Mouse (Mus musculus): ENCODE data around the gene Uts2.
A peak's percentile ranks its signal among the peaks of the same experiment; 100 is the strongest.

Gene Uts2

DNA sequence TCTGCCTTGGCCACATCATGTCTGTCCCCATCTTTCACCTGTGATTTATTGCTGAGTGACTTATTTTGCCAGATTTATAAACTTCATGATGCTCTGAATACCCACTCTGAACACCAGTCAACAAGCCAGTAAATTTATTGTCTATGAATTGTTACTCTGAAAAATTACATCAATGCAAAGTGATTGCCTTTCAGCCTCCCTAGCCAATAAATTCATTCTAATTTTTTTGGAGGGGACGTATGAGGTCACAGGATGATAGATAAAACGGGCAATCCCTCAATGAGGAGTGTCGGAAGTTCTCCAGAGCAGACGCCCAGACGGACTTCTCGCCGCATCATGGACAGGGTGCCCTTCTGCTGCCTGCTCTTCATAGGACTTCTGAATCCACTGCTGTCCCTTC is at the start of gene Uts2:
Uts2 (plus strand) TSS at position 301 of the 400 bp plus-strand sequence.
- no peak for DNase-seq (ENCODE audit: low spot score)

DNA sequence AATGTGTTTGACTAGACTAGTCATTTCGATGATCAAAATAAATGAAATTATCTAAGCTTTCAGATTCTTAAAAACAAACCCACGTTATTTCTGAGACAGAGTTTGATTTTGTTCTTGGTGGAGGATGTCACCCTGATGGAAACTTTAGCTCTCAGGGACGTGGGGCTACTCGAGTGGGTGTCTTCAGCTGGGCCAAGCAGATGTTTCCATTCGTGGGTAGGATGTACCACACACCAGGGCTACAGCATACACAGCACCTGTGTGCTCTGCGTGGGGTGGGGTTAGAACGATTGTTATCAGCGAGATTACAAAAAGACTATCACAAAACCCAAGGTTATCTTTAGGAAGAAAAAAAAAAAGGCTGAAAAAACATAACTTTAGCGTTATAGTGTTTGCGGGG is 45.9 kb upstream of the Uts2 start:
- no peak for DNase-seq (ENCODE audit: low spot score)

DNA sequence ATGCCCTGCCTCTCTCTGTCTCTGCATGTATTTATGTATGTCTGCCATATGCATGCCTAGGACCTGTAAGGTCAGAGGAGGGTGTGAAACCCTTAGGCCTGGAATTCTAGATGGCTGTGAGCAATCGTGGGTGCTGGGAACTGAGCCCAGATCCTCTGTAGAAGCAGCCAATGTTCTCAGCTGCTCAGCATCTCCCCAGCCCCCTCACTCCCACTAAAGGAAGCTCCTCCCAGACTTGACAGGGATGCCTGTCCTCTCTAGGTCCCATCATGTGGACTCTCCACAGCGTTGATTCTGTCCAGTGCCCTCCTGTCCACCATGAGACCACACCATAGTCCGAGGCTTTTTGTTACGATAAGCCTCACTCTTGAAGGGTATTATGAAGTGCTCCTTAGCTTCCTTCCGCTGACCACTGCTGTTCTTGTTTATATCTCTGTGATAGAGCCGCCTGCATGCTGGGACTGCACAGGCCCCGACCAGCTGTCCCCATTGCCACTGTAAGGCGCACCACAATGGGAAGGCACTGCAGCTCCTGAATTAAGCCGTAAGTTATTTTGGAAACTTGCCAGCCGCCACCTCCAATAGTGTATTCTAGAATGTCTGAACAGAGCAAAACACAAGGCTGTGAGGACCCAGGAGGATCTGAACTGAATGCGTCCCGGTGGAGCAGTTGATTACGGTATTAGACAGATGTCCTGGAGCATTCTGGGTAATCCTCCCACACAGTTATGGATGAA is 40.4 kb upstream of the Uts2 start:
- no peak for DNase-seq (ENCODE audit: low spot score)

DNA sequence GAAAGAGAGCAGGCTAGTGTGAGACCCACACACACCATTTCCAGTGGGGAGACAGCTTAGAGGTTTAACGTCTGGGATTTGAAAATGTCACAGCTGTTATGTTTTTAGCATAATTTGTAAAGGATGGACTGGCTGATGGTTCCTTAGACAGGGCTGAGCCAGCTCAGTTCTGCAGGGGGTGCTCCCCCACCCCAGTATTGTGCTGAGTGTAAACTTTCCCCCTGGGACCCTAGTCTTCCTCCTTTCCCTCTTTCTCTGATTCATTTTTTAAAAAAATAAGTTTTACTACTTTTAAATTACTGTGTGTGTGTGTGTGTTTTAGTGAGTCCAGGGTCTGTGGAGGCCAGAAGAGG is 39.8 kb upstream of the Uts2 start:
- DNase-seq (ENCODE audit: low spot score): no peak

DNA sequence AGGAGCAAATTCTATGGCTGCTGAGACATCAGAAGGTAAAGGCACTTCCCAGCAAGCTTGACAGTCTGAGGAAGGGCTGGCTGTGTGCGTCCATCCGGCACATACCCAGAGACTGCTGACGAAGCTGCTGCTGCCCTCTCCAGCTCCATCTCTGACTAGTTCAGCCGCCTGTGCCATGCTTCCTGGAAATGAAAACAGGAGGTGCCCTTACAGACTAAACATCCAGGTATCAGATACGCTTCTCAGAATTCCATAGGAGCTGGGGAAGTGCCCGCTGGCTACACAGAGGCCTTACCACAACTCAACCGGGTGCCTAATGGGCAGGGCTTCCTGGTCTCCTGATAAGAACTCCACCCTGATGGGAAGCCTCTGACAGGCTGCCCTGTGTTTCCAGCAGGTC is 38.4 kb upstream of the Uts2 start:
- DNase-seq (ENCODE audit: low spot score): no peak

DNA sequence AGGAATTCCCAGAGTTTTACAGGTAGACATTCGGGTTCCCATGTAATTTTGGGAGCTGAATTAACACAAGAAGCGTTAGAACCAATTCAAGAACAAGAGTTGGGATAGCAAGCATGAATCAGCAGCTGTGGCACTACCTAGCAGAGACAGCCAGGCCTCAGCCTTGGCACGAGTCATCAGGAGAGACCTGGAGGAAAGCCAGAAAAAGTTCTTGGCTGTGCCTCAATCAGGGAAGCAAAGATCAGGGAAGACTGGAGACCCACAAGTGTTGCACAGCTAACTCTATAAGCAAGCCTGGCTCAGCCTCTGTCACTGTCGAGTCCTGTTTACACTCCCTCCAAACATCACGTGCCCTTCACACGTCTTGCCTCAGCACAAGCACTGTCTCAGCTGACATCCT is 34.7 kb upstream of the Uts2 start:
- DNase-seq (ENCODE audit: low spot score): no peak

DNA sequence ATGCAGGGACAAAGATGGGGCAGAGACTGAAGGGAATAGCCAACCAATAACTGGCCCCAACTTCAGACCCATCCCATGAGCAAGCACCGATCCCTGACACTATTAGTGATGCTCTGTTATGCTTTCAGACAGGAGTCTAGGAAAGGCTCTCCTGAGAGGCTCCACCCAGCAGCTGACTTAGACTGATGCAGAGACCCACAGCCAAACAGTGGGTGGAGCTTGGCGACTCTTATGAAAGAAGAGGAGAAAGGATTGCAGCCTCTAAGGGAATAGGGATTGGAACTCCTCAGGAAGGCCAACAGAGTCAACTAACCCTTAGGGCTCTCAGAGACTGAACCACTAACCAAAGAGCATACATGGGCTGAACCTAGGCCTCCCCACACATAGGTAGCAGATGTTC is 33.2 kb upstream of the Uts2 start:
- DNase-seq (ENCODE audit: low spot score): no peak

DNA sequence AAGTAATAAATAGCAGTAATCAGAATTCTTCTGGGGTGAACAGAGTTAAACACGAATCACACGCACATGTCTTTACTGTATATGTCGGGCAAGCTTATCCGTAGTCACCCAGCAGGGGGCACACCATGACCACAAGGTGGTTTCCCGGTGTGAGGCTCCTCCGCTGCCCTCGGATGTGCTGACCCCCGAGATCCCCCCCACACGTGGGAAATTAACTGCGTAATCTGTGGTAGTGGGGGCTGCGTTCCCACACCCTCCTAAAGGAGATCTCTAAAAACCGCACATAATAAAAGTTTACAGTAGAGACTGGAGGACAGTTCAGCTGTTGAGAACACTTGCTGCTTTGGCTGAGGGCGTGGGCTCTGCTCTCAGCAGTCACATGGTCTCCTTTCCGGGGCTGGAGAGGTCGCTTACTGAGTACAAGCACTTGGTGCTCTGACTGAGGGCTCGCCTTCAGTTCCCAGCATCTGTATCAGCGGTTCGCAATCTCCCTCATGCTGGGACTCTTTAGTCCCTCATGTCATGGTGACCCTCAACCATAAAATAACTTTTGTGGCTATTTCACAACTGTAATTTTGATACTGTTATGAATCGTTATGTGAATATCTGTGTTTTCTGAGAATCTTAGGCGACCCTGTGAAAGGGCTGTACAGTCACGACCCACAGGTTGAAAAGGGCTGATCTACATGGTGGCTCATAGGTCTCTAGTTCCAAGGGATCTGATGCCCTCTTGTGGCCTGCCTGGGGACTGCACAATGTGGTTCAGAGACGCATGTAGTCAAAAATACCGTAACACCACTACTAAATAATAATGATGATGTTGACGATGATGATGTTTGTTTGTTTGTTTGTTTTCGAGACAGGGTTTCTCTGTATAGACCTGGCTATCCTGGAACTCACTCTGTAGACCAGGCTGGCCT is 32.0 kb upstream of the Uts2 start:
- DNase-seq (ENCODE audit: low spot score): peak; percentile 59

DNA sequence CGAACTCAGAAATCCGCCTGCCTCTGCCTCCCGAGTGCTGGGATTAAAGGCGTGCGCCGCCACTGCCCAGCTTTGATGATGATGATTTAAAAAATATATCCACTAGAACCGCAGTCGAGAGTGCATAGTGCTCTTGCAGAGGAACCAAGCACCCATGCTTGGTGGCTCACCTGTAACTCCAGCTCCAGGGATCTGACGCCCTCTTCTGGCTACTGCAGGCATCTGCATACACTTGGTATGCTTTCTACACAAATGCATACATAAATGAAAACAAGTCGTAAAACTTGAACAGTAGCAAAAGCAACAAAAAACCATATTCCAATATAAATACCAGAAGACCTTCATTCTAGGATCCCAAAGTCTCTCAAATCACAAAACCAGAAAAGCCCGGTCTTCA is 31.3 kb upstream of the Uts2 start:
- no peak for DNase-seq (ENCODE audit: low spot score)

DNA sequence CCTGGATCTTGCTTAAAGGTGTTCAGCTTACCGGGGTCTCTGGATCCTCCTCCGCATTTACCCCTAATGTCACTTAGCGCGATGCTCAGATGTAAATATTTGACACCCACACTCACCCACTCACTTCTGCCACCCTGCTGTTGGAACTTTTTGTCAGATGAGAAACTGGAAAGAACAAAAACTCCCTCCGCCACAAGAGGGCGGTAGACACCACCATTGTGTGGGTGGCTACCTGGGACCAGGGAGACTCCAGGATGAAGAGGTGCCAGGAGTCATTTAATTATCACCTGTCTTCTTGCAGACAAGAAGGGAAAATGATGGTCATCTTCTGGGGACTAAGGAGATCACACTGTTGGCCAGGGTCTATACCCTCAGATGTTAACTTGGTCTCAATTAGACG is 30.3 kb upstream of the Uts2 start:
- peak; percentile 23 for DNase-seq (ENCODE audit: low spot score)

DNA sequence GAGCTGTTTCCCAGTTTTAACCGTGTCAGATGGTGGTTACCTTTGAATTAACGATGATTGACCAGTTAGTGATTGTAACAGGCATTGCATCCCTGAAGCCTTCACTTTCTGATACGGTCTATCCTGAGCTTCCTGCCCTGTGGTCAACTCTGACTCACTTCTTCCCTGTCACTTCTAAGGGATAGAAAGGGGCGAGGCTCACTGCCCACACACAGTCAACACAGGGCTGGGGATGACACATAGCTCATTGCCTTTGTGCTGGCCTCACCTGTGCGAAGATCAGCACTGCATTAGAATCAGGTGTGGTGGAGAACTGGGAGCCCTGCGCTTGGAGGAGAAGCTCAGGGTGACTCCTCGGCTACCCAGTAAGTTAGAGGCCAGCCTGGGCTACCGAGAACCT is 27.9 kb upstream of the Uts2 start:
- DNase-seq (ENCODE audit: low spot score): no peak

DNA sequence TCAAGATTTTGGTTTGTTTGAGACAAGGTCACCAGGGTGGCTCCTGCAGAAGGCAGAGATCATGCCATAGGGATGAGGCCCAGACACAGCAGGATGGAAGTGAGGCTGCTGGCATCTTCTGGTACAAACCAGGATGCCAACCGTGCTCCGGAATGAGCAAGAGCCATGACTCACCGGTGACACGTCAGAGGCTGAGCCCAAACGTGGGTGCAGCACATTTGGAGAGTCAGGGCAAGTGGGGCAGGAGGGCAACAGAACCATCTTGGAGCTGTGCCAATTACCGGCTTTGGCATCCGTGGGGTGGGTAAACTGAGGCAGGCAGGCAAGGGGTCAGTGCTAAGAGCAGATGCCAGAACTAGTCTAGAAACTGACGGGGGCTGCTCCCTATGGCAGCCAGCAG is 23.6 kb upstream of the Uts2 start:
- DNase-seq (ENCODE audit: low spot score): no peak

DNA sequence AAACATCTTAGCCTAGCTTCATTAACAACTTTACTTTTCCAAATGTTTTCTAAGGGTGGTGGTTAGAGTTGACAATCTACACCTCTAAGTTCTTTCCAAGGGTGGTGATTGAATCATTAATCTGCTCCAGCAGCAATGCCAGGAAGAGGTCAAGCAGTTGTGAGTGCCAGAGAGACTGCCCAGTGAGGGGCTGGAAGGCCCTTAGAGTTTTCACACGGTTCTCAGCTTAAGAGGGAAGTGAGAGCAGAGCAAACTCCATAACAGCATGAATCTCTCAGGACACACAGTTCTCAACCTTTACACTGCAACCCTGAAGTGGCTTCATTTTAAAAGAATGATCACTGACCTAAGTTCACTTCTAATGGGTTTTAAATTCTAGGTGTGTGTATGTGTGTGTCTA is 21.8 kb upstream of the Uts2 start:
- DNase-seq (ENCODE audit: low spot score): no peak

DNA sequence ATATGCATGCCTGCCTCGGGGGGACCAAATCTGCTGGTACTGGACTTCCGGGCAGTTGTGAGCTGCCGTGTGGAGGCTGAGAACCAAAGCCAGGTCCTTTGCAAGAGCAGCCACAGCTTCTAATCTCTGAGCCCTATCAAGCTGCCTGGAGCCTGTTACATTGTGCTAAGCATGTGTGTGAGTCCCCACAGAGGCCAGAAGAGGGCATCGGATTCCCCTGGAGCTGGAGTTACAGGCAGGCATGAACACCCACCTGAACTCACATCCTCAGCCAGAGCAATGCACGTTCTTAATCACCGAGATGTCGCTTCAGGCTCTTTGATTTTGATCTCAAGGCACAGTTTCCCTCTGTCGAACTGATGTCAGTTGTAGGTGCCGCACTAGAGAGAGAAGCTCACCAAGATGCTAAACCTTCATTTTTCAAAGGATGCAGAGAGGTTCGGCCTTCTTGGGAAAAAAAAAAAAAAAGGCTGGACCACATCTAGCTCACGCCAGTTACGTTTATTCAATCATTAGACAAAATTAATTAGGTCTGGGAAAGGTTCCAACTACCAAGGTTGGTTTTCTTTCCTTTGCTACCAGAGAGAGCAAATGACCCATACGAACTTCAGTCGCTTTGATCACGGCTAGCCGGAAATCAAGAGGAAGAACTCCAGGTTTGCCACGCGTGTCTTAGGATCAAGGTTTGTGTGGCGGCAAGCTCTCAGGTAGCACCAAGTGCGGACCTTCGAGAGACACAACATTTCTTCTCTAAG is 18.6 kb upstream of the Uts2 start:
- no peak for DNase-seq (ENCODE audit: low spot score)

DNA sequence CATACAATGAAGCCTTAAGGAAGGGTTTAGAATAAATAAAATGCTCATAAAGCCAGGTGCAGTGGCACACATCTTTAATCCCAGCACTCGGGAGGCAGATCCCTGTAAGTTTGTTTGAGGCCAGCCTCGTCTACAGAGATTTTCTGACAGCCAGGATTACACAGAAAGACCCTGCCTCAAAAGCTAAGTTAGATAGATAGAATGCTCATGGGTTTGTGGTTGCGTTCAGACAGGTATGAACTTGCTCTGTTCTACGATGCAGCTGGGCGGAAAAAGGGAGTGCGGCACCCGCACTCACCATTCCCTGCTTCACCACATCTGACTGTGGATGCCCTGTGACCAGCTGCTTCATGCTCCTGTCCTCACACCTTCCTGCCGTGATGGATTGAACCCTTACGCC is 17.4 kb upstream of the Uts2 start:
- no peak for DNase-seq (ENCODE audit: low spot score)

DNA sequence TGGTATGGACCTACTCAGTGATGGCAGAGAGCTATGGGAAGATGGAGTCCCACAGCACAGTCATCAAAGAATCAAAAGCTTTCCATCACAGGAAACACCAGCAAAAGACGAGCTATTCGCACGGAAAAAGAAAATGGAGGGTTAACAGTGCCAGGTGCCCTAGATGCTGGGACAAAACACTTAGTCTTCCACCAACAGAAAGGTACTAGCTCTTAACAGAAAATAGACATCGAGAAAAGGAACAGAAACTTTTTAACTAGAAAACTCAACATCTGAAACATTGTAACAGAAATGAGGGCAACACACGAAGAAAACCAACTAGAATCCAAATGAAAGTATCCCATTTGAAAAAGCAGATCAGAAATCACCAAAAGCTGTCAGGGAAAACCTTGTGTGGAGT is 16.7 kb upstream of the Uts2 start:
- DNase-seq (ENCODE audit: low spot score): no peak

DNA sequence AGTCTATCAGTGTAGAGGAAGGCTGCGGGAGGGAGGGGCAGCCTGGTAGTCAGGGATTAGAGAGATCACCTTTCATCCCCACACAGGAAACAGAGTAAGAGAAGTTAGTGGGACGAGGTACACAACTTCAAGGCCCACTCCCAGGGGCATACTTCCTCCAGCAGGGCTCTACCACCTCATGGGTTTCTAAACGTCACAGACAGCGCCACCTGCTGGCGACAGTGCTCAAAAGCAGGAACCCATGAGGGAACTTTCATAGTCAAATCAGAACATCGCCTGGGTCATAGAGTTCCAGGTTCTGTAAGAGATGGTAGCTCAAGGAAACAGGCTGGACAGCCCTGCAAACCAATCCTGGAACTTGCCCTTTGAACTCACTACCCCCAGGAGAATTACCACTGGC is 6.7 kb upstream of the Uts2 start:
- no peak for DNase-seq (ENCODE audit: low spot score)

DNA sequence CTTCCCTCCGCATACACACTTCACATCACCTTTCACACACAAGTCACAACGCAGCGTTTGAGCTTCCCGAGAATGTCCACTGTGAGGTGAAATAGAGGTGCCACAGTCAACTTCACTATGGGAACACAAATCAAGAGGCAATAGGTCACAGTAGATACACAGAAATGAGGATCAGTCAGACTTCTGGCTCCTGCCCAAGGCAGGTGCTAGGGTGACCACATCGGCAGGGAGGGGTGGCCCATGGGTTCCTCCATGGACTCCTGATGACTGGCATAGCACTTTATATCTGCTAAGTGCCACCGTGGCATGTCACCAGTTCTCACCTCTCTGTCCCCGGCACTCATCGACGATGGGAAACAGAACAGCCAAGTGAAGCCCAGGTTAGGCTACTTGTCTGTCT is 1.7 kb downstream of the Uts2 start:
- no peak for DNase-seq (ENCODE audit: low spot score)

DNA sequence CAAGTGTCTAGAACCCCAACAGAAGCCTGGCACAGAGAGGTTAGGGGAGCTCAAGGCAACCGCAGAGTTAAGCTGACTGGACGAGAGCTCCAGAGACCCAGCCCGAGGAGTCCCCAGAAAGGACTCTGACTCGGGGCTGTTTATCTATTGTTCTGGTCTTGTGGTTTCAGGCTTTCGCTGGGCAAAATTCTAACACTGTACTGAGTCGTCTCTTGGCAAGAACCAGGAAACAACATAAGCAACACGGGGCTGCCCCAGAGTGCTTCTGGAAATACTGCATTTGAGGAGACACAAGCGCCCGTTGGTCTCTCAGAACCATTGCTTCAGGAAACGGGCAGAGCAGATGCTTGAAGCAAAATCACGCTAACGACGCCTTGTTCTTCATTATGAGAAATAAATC is 4.5 kb downstream of the Uts2 start:
- no peak for DNase-seq (ENCODE audit: low spot score)

DNA sequence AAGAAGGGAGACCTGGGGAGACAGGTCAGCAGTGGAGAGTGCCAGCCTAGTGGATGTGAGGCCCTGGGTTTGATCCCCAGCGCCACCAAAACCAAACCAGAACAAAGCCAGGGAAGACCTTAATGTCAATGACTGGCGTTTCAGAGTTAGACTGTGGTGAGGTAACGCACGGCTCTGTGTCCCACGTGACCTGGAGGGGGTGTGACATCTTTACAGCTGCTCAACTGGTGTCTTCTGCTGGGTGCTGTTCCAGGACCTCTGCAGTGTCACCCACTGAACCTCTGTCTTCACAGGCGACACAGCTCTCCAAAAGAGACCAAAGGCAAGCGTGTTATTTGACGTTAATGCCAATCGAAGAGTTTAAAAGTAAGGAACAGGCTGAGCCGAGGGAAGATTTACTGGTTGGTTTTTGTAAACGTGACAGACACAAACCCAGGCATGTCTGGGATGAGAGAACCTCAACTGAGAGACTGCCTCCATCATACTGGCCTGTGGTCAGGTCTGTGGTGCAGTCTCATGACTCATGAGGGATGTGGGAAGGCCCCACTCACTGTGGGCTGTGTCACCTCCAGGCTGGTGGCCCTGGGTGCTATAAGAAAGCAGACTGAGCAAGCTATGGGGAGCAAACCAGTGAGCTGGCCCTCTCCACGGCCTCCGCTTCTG is 8.9 kb downstream of the Uts2 start:
- no peak for DNase-seq (ENCODE audit: low spot score)

DNA sequence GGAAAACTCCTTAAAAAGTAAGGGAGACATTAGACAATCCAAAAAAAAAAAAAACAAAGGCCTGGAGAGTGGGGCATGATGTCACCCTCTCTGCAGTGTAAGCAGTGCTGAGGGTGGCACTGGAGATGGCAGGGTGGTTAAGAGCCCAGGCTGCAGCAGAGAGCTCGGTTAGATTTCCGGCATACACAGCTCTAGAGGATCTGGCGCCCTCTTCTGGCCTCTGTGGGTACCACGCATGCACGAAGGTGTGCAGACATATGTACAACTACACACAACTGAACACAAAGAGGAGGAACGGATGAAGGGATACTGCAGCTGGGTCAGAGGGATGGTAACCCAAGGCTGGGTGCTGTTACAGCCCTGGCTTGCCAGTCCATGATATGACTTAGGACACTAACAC is 10.0 kb downstream of the Uts2 start:
- DNase-seq (ENCODE audit: low spot score): no peak

DNA sequence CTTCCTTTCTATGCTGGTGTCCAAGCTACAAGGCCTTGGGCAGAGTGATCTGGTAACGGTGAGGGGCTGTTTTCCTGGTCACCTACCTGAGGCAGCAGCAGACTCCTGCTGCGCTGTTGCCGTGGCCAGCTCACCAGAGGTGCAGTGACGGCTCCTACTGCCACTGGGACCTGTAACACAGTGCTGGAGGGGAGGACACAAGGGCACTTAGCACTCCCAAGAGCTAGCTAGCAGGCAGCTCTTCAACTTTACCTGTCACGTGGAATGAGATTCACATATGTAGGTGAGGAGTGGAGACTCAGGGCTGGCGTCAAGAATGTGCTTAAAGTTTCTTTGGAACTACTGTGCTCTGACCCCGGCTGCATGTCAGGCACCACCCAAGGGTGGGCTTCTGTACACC is 13.4 kb downstream of the Uts2 start:
- no peak for DNase-seq (ENCODE audit: low spot score)

Measured in urinary bladder, postnatal 10 days (tissue).